Mouse (Mus musculus): ENCODE measurements at regions not wholly inside any gene's neighbourhood (a gene's known extent, or its start where the extent isn't known, plus 50 kb on each side); places are given as distances from the start of the nearest gene placed in this dataset.

DNA sequence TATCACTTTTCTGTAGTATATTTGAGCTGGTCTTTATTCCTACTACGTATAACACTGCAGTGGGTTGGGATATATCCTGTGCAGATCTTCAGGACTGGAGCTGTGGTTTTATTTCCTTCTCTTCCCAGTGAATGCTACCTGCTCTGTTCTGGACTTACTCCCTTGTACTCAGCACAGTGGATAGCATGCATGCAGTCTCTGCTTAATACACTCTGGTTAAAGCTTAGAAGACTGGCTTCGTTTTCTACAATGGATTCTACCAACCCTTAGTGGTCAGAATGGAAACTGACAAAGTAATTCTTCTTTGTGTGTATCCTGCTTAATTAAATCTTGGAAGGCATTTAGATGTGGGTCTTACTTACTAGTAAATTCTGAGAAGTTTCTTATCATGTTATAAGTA, 292.3 kb downstream of the 1700017N19Rik start:
- no peak for DNase-seq (ENCODE audit: low read depth, low spot score)

DNA sequence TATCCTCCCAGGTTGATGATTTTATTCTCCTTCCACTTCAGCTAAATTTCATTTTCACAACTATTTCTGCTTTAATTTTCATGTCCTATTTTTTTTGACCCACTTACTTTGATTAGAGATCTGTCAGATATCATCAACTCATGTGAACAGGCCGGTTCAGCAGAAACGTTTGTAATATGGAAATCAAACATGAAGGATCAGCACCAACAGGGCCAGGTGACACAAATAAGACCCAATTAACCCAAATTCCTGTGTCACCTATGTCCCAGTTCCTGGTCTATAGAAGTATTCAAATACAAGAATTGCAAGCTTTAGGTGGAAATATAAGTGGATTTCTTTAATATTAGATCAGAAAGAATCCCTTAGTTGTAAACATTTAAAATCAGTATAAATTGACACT, 332.7 kb downstream of the 1700017N19Rik start:
- DNase-seq (ENCODE audit: low read depth, low spot score), result no peak

DNA sequence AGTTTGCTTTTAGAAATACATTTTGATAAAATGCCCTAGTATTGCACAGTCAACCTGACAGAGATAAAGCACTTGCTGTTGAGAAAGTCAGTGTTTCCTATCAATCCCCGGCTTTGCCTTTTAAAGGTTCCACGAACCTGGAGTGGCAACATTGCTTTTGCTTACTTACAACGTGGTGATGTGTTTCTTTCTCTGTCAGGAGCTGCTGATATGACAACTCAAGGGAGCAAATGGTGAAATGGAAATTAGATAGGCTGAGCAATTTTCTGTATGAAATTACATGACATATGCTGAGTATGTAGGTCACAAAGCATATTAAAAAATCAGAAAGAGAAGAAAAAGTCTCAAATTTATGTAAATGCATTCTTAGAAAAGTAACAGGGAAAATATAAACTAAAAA, 336.8 kb downstream of the 1700017N19Rik start:
- no peak for DNase-seq (ENCODE audit: low read depth, low spot score)

DNA sequence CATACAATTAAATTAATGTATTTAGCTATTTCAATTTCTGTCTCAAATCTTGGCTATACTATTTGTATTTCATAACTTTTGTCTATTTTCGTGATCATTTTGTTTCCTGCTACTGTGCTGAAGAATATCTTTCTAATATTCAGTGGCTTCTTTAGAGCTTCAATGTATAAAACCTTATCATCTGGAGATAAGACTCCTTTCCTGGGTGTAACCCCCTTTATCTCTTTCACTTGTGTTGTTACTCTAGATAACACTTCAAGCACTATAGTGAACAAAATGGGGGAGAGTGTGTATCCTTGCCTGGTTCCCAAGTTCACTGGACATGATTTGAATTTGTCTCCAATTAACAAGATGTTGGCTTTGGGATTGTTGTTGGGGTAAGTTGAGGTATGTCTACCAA, 341.5 kb downstream of the 1700017N19Rik start:
- DNase-seq (ENCODE audit: low read depth, low spot score), result no peak

DNA sequence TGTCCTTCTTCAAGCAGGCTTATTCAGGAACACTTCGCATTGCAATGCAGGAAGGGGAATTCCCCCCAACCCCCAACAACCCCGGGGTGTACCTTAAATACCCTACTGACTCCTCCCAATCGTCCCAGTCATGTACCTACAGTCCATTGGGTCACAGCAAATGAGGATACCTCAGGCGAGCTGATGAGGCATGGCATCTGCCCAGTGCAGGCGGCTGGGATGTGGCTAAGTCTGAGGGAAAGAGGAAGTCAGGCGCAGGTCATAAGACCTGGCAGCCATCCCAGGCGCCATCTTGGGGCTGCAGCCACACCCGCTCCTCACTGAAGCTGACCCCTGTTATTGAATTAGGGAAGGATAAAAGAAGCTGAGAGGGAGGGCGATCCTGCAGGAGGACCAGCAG, 368.1 kb downstream of the 1700017N19Rik start:
- no peak for DNase-seq (ENCODE audit: low read depth, low spot score)

DNA sequence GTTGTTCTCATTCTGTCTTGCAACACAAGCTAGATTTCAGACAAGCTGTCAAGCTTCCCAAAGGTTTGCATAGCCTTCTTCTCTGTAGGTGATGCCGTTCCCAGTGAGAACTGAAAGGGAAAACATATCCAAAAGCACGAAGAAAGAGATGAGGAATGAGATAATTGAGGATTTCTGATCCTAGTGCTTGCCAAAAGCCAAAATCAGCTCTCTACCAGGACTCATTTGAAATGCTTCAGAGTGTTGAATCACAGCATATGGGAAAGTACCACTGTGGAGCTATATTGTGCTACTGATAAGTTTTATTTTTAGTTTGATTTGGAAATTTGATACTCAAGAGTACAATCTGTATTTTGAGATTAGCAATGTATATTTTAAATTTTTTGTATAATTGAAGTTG, 413.2 kb downstream of the 1700017N19Rik start:
- no peak for DNase-seq (ENCODE audit: low read depth, low spot score)

DNA sequence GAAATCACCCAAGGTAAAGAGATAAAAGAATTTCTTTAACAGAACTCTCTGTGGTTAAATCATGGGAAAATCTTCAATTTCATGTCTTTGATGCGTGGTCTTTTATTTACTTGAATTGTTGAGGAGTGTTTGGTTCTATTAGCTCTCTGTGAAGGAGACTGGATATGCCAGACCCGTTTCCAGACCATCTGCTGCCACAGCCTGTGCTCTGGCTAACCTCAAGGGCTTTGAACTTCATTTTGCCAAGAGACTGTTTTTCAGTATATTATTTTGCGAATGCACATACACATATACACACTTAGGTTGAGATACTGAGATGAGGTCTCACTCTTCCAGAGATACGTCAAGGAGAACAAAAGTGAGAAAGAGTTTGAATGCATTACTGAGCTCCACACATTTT, 414.4 kb downstream of the 1700017N19Rik start:
- DNase-seq (ENCODE audit: low read depth, low spot score), result no peak

DNA sequence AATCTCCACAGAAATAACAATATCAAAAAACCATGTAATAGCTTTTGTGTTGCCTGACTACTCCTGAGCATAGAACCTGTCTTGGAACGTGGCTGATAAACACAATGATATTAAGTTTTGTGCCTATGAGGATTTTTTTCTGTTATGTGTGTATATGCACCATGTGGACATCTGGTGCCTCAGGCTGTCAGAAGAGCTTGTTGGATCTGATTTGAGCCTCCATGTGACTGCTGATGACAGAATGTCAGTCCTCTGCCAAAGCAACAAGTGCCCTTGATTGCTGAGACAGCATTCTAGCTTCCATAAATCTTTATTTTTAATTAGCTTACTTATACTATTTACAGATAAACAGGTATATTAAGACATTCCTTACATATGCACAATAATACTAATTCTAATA, 425.1 kb downstream of the 1700017N19Rik start:
- no peak for DNase-seq (ENCODE audit: low read depth, low spot score)

DNA sequence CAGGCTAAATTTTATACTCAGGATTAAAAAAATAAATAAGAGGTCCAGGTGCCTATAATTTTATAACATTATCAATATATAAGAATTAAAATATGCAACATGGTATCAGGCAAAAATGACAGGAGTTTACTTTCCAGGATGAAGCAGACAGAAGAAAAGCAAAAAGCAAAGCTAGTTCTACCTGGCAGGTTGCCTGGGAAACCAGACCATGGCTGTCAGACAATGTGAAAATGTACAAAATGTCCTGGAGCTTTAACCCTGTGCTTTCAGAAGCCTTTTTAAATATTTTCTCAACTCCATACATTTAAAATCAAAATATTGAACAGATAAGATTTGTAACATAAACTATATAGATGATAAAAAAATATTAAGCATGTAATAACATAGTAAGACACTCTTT, 448.3 kb downstream of the 1700017N19Rik start:
- DNase-seq (ENCODE audit: low read depth, low spot score), result no peak

DNA sequence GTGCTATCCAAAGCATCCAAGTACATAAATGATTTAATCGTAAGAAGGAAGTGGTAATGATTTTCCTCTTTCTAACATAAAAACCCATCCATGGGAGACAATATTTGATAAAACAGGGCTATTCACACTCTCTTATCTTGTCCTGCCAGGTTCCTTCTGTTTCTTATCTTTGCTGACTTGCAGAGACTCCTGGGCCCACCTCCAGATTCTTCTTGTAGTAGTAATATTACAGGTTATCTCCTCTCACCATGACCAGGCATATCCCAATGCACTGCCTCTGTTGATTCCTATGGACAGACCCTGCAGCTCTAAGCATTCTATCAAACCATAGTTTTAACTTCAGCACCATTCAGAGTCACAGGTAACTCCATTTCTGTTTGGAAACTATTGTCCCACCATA, 448.8 kb downstream of the 1700017N19Rik start:
- no peak for DNase-seq (ENCODE audit: low read depth, low spot score)
